Mouse (Mus musculus) forebrain, embryonic 14.5 days (tissue): ENCODE data around the gene Gm11172. TPM values are rescaled to one million over a fixed set of nuclear protein-coding genes. Genes with fewer than 3 reads are reported as not detected.

Source experiments
- ATAC-seq: fragments of 200-750 bp; cut with Nextera tagmentation; 2 replicates; pipeline ENCODE4 v1.8.0; 2017; ENCODE audit warnings: mild to moderate bottlenecking, moderate library complexity
- DNase-seq: peaks from one replicate; pipeline ENCODE4 v3.0.0-alpha.2; 2015; ENCODE audit warnings: low spot score
- H3K27ac ChIP-seq: fragments of 300-500 bp; sonication (generic); 2 replicates; pipeline ENCODE4 v1.5.1; 2014; ENCODE audit warnings: low read depth, mild to moderate bottlenecking, control low read depth, low read length, moderate library complexity
- H3K27me3 ChIP-seq: fragments of 300-500 bp; sonication (generic); replicated peaks from 2 replicates; pipeline ENCODE4 v1.6.1; 2014; ENCODE audit warnings: low read length, control low read depth, mixed read lengths; ENCODE audit not compliant: control insufficient read depth, insufficient read depth
- H3K36me3 ChIP-seq: fragments of 300-500 bp; sonication (generic); 2 replicates; pipeline ENCODE4 v1.6.1; 2014; ENCODE audit warnings: low read length, control low read depth; ENCODE audit not compliant: control insufficient read depth, insufficient read depth
- H3K4me1 ChIP-seq: fragments of 300-500 bp; sonication (generic); 2 replicates; pipeline ENCODE4 v1.6.1; 2014; ENCODE audit warnings: antibody characterized with exemption, low read length, control low read depth; ENCODE audit not compliant: control insufficient read depth, insufficient read depth
- H3K4me2 ChIP-seq: fragments of 300-500 bp; sonication (generic); 2 replicates; pipeline ENCODE4 v1.6.1; 2014; ENCODE audit warnings: mild to moderate bottlenecking, control low read depth, low read length
- H3K4me3 ChIP-seq: fragments of 300-500 bp; sonication (generic); 2 replicates; pipeline ENCODE4 v1.5.1; 2014; ENCODE audit warnings: low read depth, low read length, control low read depth
- H3K9ac ChIP-seq: fragments of 300-500 bp; sonication (generic); 2 replicates; pipeline ENCODE4 v1.6.1; 2014; ENCODE audit warnings: mild to moderate bottlenecking, low read length, control low read depth, moderate library complexity
- H3K9me3 ChIP-seq: fragments of 300-500 bp; sonication (generic); replicated peaks from 2 replicates; pipeline ENCODE4 v1.6.1; 2016; ENCODE audit warnings: low read length, control low read depth, mixed read lengths; ENCODE audit not compliant: control insufficient read depth
- WGBS: fragments of 180-500 bp; shearing (Covaris S2); extraction: QIAGEN DNeasy Blood & Tissue Kit; methylation state at CpG from one replicate; pipeline ENCODE4 v1.1.7; 2014; 5-methylcytosine and 5-hydroxymethylcytosine counted together
- polyA plus RNA-seq: library from polyadenylated mRNA; unstranded; fragments of >200 nt; fragmentation: Nextera tagmentation; extraction: Ambion mirVana; gene quantifications from 2 replicates; pipeline ENCODE4 v1.2.1, GENCODE M21; 2014

Gene Gm11172
- polyA plus RNA-seq, 1 experiment from 2014 or later: not detected

- no peaks in the 10 kb centered on the region for H3K27me3 ChIP-seq
- no peak overlapping the region for H3K9ac ChIP-seq
- no peak for DNase-seq
- H3K36me3 ChIP-seq: no peaks in the 10 kb centered on the region
- WGBS: 79% methylated on average over 3 of the region's 3 CpGs
- H3K4me1 ChIP-seq: no peaks in the 10 kb centered on the region
- H3K4me3 ChIP-seq: no peak overlapping the region
- no peak overlapping the region for H3K27ac ChIP-seq
- no peak overlapping the region for H3K4me2 ChIP-seq
- ATAC-seq: no peak
- no peaks in the 10 kb centered on the region for H3K9me3 ChIP-seq
These were observed 7.3 kb downstream of the Gm11172 start for GRCm38 (mm10) chr16:10819966-10820365.

- no peaks in the 10 kb centered on the region for H3K4me1 ChIP-seq
- no peaks in the 10 kb centered on the region for H3K9me3 ChIP-seq
- no peaks in the 10 kb centered on the region for H3K27me3 ChIP-seq
- DNase-seq: no peak
- no peak overlapping the region for H3K4me2 ChIP-seq
- H3K9ac ChIP-seq: no peak overlapping the region
- WGBS: 76% methylated on average over 4 of the region's 4 CpGs
- no peak overlapping the region for H3K27ac ChIP-seq
- H3K36me3 ChIP-seq: no peaks in the 10 kb centered on the region
- no peak for ATAC-seq
- no peak overlapping the region for H3K4me3 ChIP-seq
These were observed 8.7 kb downstream of the Gm11172 start for GRCm38 (mm10) chr16:10821387-10821786.

GRCm38 (mm10) chr16:10824536-10824935 is 11.8 kb downstream of the Gm11172 start:
- H3K27me3 ChIP-seq: no peaks in the 10 kb centered on the region
- no peak overlapping the region for H3K4me3 ChIP-seq
- no peak overlapping the region for H3K4me2 ChIP-seq
- DNase-seq (no peak), ATAC-seq (no peak)
- H3K27ac ChIP-seq: no peak overlapping the region
- H3K4me1 ChIP-seq: no peaks in the 10 kb centered on the region
- no peaks in the 10 kb centered on the region for H3K36me3 ChIP-seq
- no peaks in the 10 kb centered on the region for H3K9me3 ChIP-seq
- WGBS: 84% methylated on average over 1 of the region's 1 CpGs
- H3K9ac ChIP-seq: no peak overlapping the region

- Histone ChIP-seq H3K4me1 (no peaks in the 10 kb centered on the region), H3K27me3 (no peaks in the 10 kb centered on the region), H3K4me3 (no peak overlapping the region), H3K9ac (no peak overlapping the region), H3K27ac (no peak overlapping the region), H3K4me2 (no peak overlapping the region), H3K9me3 (no peaks in the 10 kb centered on the region), H3K36me3 (no peaks in the 10 kb centered on the region)
- WGBS: 88% methylated on average over 4 of the region's 4 CpGs
- ATAC-seq (no peak), DNase-seq (no peak)
These were observed 13.1 kb downstream of the Gm11172 start for GRCm38 (mm10) chr16:10825840-10826239.

- no peak overlapping the region for H3K27ac ChIP-seq
- no peak for ATAC-seq
- H3K4me1 ChIP-seq: no peaks in the 10 kb centered on the region
- no peaks in the 10 kb centered on the region for H3K9me3 ChIP-seq
- 93% methylated on average over 9 of the region's 9 CpGs for WGBS
- no peak overlapping the region for H3K4me2 ChIP-seq
- no peaks in the 10 kb centered on the region for H3K27me3 ChIP-seq
- no peak overlapping the region for H3K9ac ChIP-seq
- no peak for DNase-seq
- H3K36me3 ChIP-seq: no peaks in the 10 kb centered on the region
- no peak overlapping the region for H3K4me3 ChIP-seq
These were observed 14.6 kb downstream of the Gm11172 start for GRCm38 (mm10) chr16:10827269-10827668.

- ATAC-seq (no peak), DNase-seq (no peak)
- no peaks in the 10 kb centered on the region for H3K4me1 ChIP-seq
- H3K36me3 ChIP-seq: no peaks in the 10 kb centered on the region
- no peak overlapping the region for H3K4me3 ChIP-seq
- H3K9ac ChIP-seq: no peak overlapping the region
- no peaks in the 10 kb centered on the region for H3K27me3 ChIP-seq
- no peak overlapping the region for H3K27ac ChIP-seq
- no peaks in the 10 kb centered on the region for H3K9me3 ChIP-seq
- H3K4me2 ChIP-seq: no peak overlapping the region
- 80% methylated on average over 7 of the region's 7 CpGs for WGBS
These were observed 15.2 kb downstream of the Gm11172 start for GRCm38 (mm10) chr16:10827766-10828460.

- WGBS: 85% methylated on average over 4 of the region's 4 CpGs
- H3K36me3 ChIP-seq: no peaks in the 10 kb centered on the region
- H3K27me3 ChIP-seq: no peaks in the 10 kb centered on the region
- H3K4me2 ChIP-seq: no peak overlapping the region
- no peak overlapping the region for H3K9ac ChIP-seq
- no peak overlapping the region for H3K27ac ChIP-seq
- H3K9me3 ChIP-seq: no peaks in the 10 kb centered on the region
- ATAC-seq: no peak
- H3K4me1 ChIP-seq: no peaks in the 10 kb centered on the region
- no peak overlapping the region for H3K4me3 ChIP-seq
- no peak for DNase-seq
These were observed 15.7 kb downstream of the Gm11172 start for GRCm38 (mm10) chr16:10828461-10828805.

- H3K4me3 ChIP-seq: peak overlapping the region; percentile 77
- H3K4me1 ChIP-seq: 0 out of 2 replicates have a peak, but pooled peaks cover 5% of the 10 kb centered on the region
- ATAC-seq (peak; percentile 5; the same call in 1 of the 2 replicates), DNase-seq (no peak)
- H3K27me3 ChIP-seq: 0 out of 2 replicates have a peak, but pooled peaks cover 2% of the 10 kb centered on the region
- H3K27ac ChIP-seq: no peak overlapping the region
- no peaks in the 10 kb centered on the region for H3K9me3 ChIP-seq
- H3K4me2 ChIP-seq: peak overlapping the region; percentile 93
- peak overlapping the region; percentile 68; the same call in 1 of the 2 replicates for H3K9ac ChIP-seq
- WGBS: 8% methylated on average over 12 of the region's 12 CpGs
- H3K36me3 ChIP-seq: no peaks in the 10 kb centered on the region
These were observed 21.8 kb downstream of the Gm11172 start for GRCm38 (mm10) chr16:10834542-10834910.

- no peaks in the 10 kb centered on the region for H3K9me3 ChIP-seq
- H3K4me1 ChIP-seq: 0 out of 2 replicates have a peak, but pooled peaks cover 5% of the 10 kb centered on the region
- DNase-seq: peak; percentile 92
- peak; percentile 98 for ATAC-seq
- no peak within 1 kb of the TSS for H3K27ac ChIP-seq
- under 1% methylated on average over 68 of the region's 69 CpGs for WGBS
- peak within 1 kb of the TSS; percentile 77 for H3K4me3 ChIP-seq
- no peaks in the 10 kb centered on the region for H3K36me3 ChIP-seq
- H3K4me2 ChIP-seq: peak within 1 kb of the TSS; percentile 93
- peak within 1 kb of the TSS; percentile 68 for H3K9ac ChIP-seq
- H3K27me3 ChIP-seq: 0 out of 2 replicates have a peak, but pooled peaks cover 2% of the 10 kb centered on the region
These were observed 22.3 kb downstream of the Gm11172 start, which contains the start of gene Rmi2 for GRCm38 (mm10) chr16:10834911-10835587. Gene Rmi2 (plus strand): TSS chr16:10835059.
